Mouse (Mus musculus): Measurements from ENCODE around the gene Csgalnact2.

The Csgalnact2 gene

GRCm38 (mm10) chr6:118137148-118137547, 1.8 kb downstream of the Csgalnact2 start:
- DNase-seq (ENCODE audit: low read depth, low spot score): no peak

DNA sequence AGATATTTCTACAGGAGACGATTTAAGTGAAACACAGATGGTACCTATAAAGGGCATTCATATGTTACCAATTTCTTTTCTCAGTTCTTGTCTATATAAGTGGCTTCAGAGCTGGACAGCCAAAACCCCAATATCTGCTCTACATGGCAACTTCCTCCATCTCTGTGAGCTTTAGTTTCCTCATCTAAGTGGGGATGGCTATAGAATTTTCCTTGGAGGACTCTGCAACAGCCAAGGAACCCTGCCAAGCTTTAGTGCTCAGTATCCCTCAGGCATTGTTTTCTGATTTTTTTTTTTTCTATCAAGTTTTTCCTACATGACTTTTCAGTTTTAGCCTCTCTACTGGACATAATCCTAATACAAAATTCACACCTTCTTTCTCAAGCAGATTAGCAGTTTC, 4.5 kb downstream of the Csgalnact2 start:
- no peak for DNase-seq (ENCODE audit: low read depth, low spot score)

- DNase-seq (ENCODE audit: low read depth, low spot score): no peak
Measured at GRCm38 (mm10) chr6:118130022-118130421, 8.9 kb downstream of the Csgalnact2 start.

DNA sequence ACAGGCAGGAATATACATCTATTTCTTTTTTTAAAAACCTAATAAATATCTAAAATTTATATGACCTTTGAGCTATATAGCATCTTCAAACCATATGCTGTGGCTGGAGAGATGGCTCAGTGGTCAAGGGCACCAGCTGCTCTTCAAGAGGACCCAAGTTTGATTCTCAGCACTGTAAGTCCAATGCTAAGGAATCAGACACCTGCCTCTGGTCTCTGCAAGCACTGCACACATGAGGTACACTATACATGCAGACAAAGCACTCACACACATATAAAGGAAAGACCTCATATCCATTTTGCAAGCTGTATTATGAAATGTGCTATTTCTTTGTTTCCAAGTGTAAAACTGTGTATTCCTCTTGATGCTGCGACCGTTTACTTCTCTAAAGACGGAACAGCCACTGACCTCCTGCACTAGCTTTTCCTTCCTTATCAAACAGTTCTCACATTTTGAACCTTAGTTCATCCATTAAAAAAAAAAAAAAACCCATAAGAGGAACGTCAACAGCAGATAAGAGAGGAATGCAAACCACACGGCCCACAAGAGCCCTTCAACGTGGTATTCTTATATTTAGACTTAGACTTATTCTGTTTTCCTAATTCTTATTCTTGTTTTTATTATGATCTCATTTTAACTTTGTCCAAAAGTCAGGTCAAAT, 11.0 kb downstream of the Csgalnact2 start:
- no peak for DNase-seq (ENCODE audit: low read depth, low spot score)

- DNase-seq (ENCODE audit: low read depth, low spot score): no peak
Measured at GRCm38 (mm10) chr6:118127198-118127597, 11.7 kb downstream of the Csgalnact2 start.

GRCm38 (mm10) chr6:118126577-118126976, 12.4 kb downstream of the Csgalnact2 start:
- DNase-seq (ENCODE audit: low read depth, low spot score): no peak

DNA sequence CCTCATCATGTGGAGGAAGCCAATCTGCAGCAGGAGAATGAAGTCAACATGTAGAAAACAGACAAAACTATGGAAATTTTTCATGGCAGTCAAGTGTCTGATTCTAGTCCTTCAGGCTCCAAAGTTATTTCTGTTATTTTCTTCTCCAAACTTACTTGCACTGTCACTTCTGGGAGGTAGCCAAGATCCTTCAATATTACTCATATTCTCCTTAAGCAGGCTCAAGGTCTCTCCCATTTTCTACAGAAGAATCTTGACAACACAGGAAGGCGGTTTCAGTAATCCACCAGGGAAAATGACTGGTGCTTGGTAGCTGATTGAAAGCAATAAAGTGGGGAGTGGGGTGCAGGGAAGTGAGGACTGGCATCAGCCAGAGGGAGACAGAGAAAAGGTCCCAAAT, 16.2 kb downstream of the Csgalnact2 start:
- DNase-seq (ENCODE audit: low read depth, low spot score): no peak

GRCm38 (mm10) chr6:118111810-118112209, 27.1 kb downstream of the Csgalnact2 start:
- peak; percentile 31 for DNase-seq (ENCODE audit: low read depth, low spot score)

- DNase-seq (ENCODE audit: low read depth, low spot score): peak; percentile 85
Measured at GRCm38 (mm10) chr6:118099311-118099802, 39.6 kb downstream of the Csgalnact2 start.

GRCm38 (mm10) chr6:118097765-118098365, 41.1 kb downstream of the Csgalnact2 start:
- DNase-seq (ENCODE audit: low read depth, low spot score): no peak

DNA sequence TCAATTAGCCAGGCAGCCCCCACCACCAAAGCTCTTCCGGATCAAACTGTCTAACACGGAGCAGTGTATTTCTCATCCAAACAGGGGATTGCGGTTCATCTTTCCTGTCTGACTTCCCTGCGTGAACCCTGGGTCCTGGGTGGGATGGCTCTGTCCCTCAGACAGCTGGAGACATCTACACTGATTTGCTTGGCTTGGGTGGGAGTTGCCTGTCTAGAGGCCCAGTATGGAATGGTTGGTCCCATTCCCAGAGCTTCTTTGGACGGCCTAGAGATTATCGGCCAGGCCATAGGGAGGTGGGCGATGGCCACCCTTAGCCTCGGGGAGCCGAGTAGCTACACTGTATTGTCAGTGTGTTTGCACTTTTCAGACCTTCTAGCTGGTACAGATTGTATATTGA, 48.1 kb downstream of the Csgalnact2 start:
- DNase-seq (ENCODE audit: low read depth, low spot score): no peak

DNA sequence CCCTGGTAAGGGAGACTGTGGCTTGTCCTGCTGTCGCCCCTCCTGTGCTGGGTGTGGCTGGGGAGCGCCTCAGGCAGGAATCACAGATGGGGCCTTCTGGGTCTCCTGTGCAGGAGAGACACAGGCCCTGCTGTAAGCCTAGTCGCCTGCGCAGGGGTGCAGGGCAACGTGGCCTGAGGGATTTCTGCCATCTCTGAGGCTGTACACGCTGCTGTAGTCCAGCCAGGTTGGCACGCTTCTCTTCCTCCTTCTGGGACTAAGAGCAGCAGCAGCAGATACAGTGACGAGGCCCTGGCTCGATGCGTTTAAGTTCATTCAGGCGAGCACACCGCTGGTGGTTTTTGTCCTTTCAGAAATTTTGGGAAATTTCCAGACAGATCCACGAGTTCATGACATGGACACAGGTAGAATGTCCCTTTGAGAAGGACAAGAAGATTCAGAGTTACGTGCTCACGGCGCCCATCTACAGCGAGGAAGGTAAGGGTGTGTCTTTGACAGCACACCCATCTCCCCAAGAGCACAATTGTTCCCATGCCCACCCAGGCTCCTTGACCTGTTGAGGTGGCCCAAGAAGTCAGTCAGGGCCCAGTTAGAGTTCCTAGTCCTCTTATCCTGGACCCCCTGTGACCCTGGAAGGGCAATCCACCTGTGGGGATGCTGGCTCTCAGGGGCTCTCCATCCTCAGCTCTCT, 50.0 kb downstream of the Csgalnact2 start:
- DNase-seq (ENCODE audit: low read depth, low spot score): no peak

- DNase-seq (ENCODE audit: low read depth, low spot score): peak; percentile 64
Measured at GRCm38 (mm10) chr6:118087955-118088354, 51.0 kb downstream of the Csgalnact2 start.

- DNase-seq (ENCODE audit: low read depth, low spot score): no peak
Measured at GRCm38 (mm10) chr6:118084596-118084995, 54.3 kb downstream of the Csgalnact2 start.

DNA sequence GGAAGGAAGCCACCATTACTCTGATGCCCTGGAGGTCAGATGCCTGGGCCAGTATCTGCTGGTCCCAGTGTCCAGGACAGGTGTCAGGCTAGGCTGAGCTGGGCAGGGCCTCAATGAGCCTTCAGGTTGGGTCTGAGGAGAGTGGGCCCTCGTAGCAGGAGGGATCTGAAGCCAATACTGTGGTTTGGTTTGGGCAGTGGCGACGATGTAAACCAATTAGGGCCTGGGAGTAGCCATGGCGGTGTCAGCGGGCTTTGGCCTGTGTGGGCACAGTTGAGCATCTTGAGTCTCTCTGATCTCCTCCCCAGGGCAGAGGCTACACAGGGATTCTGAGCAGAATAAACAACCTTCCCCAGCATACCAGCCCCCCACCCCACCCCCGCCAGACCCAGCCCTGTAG, 55.3 kb downstream of the Csgalnact2 start:
- no peak for DNase-seq (ENCODE audit: low read depth, low spot score)

DNA sequence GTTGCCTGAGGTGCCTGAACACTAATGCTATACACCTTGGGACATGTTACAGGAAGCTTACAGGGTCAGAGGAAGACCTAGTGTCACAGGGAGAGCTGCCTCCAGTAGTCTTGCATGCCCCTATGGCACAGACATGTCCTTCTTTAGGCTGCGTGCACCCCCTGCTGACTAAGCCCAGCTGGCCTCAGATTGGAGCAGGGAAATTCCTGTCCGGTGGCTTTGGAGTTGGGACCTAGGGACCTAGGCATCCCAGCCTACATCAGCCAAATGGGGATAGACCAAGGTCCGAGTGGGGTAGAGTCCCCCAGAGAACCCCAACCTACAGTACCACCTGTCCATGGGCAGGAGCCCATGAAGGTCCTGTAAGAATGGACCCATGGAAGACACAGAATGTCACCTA, 56.6 kb downstream of the Csgalnact2 start:
- DNase-seq (ENCODE audit: low read depth, low spot score): no peak

GRCm38 (mm10) chr6:118080711-118081110, 58.2 kb downstream of the Csgalnact2 start:
- no peak for DNase-seq (ENCODE audit: low read depth, low spot score)

GRCm38 (mm10) chr6:118079762-118080465, 59.0 kb downstream of the Csgalnact2 start:
- DNase-seq (ENCODE audit: low read depth, low spot score): no peak

- DNase-seq (ENCODE audit: low read depth, low spot score): no peak
Measured at GRCm38 (mm10) chr6:118079292-118079691, 59.6 kb downstream of the Csgalnact2 start.

DNA sequence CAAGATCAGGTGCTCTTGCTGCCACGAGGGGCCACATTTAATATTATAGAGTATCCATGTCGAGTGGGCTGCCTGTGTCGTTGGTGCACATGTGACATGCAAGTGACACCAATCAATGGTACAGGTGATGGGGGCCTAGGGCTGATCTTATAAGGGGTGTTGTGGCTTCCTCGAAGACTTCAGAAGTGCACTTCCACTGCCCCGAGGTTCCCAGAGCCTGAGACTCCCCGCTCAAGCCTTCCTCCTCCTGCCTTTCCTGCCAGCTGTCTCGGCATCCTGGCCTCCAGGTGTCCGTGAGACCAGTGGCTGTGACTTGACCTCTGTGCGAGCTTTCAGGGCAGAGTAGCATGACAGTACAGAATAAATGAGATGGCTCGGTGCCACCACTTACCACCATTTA, 60.2 kb downstream of the Csgalnact2 start:
- no peak for DNase-seq (ENCODE audit: low read depth, low spot score)

GRCm38 (mm10) chr6:118077421-118077820, 61.5 kb downstream of the Csgalnact2 start:
- no peak for DNase-seq (ENCODE audit: low read depth, low spot score)

DNA sequence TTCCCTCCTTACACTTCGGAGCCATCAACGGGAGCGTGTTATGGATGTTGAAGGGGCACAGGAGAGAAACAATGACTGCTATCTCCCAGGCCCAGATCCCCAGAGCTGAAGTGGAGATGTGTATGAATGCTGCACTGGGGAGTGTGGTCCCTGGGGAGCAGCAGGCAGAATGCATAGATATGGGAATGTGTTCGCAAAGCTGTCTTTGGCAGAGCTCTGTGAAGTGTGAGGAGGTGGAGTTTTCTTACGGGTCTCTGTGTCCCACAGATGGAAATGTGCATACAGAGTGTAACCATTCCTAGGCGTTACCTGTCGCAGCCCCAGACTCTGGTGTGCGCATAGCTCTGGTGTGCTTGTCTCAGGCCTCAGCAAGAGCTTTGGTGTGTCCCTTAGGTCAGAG, 62.2 kb downstream of the Csgalnact2 start:
- DNase-seq (ENCODE audit: low read depth, low spot score): no peak

All from ES-CJ7 (cell line).